Mouse (Mus musculus) forebrain, embryonic 14.5 days (tissue): Measurements from ENCODE around the gene Art5. TPM values are rescaled to one million over a fixed set of nuclear protein-coding genes. Genes with fewer than 3 reads are reported as not detected.
A peak's percentile ranks its signal among the peaks of the same experiment; 100 is the strongest.

Source experiments
- ATAC-seq: fragments of 200-750 bp; cut with Nextera tagmentation; 2 replicates; pipeline ENCODE4 v1.8.0; 2017; ENCODE audit warnings: mild to moderate bottlenecking, moderate library complexity
- DNase-seq: peaks from one replicate; pipeline ENCODE4 v3.0.0-alpha.2; 2015; ENCODE audit warnings: low spot score
- H3K27ac ChIP-seq: fragments of 300-500 bp; sonication (generic); 2 replicates; pipeline ENCODE4 v1.5.1; 2014; ENCODE audit warnings: low read depth, mild to moderate bottlenecking, control low read depth, low read length, moderate library complexity
- H3K27me3 ChIP-seq: fragments of 300-500 bp; sonication (generic); replicated peaks from 2 replicates; pipeline ENCODE4 v1.6.1; 2014; ENCODE audit warnings: low read length, control low read depth, mixed read lengths; ENCODE audit not compliant: control insufficient read depth, insufficient read depth
- H3K36me3 ChIP-seq: fragments of 300-500 bp; sonication (generic); 2 replicates; pipeline ENCODE4 v1.6.1; 2014; ENCODE audit warnings: low read length, control low read depth; ENCODE audit not compliant: control insufficient read depth, insufficient read depth
- H3K4me1 ChIP-seq: fragments of 300-500 bp; sonication (generic); 2 replicates; pipeline ENCODE4 v1.6.1; 2014; ENCODE audit warnings: antibody characterized with exemption, low read length, control low read depth; ENCODE audit not compliant: control insufficient read depth, insufficient read depth
- H3K4me2 ChIP-seq: fragments of 300-500 bp; sonication (generic); 2 replicates; pipeline ENCODE4 v1.6.1; 2014; ENCODE audit warnings: mild to moderate bottlenecking, control low read depth, low read length
- H3K4me3 ChIP-seq: fragments of 300-500 bp; sonication (generic); 2 replicates; pipeline ENCODE4 v1.5.1; 2014; ENCODE audit warnings: low read depth, low read length, control low read depth
- H3K9ac ChIP-seq: fragments of 300-500 bp; sonication (generic); 2 replicates; pipeline ENCODE4 v1.6.1; 2014; ENCODE audit warnings: mild to moderate bottlenecking, low read length, control low read depth, moderate library complexity
- H3K9me3 ChIP-seq: fragments of 300-500 bp; sonication (generic); replicated peaks from 2 replicates; pipeline ENCODE4 v1.6.1; 2016; ENCODE audit warnings: low read length, control low read depth, mixed read lengths; ENCODE audit not compliant: control insufficient read depth
- WGBS: fragments of 180-500 bp; shearing (Covaris S2); extraction: QIAGEN DNeasy Blood & Tissue Kit; methylation state at CpG from one replicate; pipeline ENCODE4 v1.1.7; 2014; 5-methylcytosine and 5-hydroxymethylcytosine counted together
- polyA plus RNA-seq: library from polyadenylated mRNA; unstranded; fragments of >200 nt; fragmentation: Nextera tagmentation; extraction: Ambion mirVana; gene quantifications from 2 replicates; pipeline ENCODE4 v1.2.1, GENCODE M21; 2014

Art5 gene
- polyA plus RNA-seq, 1 experiment from 2014 or later, result 1.0 TPM

DNA sequence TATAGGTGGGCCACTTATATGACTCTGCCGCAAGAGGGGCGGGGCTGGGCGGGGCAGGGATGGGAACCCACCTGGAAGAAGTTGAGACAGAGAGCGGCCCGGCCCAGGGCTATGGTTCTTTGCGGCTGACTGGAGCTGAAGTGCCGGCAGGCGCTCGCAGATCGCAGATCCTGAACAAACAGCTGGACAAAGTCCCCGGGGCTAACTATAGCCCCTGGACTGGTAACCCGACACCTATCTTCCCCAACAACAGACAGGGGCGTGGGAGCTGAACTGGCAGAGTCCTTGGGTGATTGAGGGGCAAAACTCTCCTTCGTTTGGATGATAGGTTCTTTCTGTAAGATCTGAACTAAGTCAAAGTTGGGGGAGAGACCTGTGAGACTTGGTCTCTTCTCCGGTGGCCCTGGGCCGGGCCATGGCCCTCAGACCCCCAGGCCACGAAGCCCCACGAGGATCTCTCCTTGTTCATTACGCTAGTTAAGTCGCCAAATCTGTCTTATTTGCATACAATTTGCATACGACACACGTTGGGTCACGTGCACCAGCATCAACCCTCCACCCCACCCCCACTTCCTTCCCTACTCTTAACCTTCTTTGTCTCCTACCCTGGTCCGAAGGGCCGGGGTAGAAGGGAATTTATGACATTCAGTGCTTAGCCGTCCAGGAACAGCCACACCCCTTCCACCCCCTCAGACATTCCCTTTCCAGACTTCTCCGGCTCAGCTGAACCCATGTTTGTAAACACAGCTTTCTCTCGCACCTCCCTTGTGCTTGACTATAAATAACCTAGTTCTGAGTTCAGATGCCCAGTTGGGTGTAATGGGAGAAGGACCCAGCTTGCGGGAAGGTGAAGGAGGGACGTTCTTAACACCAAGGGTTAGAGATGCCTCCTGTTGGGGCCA lies 9.3 kb downstream of the Art5 start:
- no peak overlapping the region for H3K27ac ChIP-seq
- no peaks in the 10 kb centered on the region for H3K36me3 ChIP-seq
- no peaks in the 10 kb centered on the region for H3K27me3 ChIP-seq
- 3% methylated on average over 30 of the region's 30 CpGs for WGBS
- H3K4me2 ChIP-seq, result peak overlapping the region; percentile 52
- H3K4me1 ChIP-seq, result peaks cover 7% of the 10 kb centered on the region; the same call in 1 of the 2 replicates
- 0 out of 2 replicates have a peak overlapping the region, but pooled peaks have one; percentile 2 for H3K4me3 ChIP-seq
- H3K9me3 ChIP-seq, result no peaks in the 10 kb centered on the region
- DNase-seq (peak; percentile 63), ATAC-seq (peak; percentile 71)
- H3K9ac ChIP-seq, result peak overlapping the region; percentile 17; the same call in 1 of the 2 replicates

DNA sequence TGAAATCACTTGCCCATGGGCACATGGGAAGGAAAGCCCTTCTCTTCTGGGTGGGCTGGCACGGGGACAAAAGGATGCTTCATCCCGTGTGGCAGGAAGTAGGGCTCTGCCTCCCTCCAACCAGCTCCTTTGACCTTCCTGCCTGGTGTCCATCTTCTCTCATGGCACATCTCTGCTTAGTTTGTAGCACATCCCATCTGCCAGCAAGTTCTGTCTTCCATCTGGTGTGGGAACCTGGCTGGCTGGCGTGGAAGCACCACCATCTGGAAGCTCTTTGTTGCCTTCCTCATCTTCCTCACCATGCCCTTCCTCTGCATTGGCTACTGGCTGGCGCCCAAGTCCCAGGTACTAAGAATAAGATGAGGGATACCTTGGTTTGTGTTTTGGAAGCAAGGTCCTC lies 22.0 kb downstream of the Art5 start:
- Histone ChIP-seq H3K4me3 (no peak overlapping the region), H3K9ac (no peak overlapping the region), H3K27ac (no peak overlapping the region), H3K27me3 (no peaks in the 10 kb centered on the region), H3K4me2 (no peak overlapping the region), H3K4me1 (no peaks in the 10 kb centered on the region), H3K9me3 (no peaks in the 10 kb centered on the region), H3K36me3 (peaks cover 39% of the 10 kb centered on the region)
- ATAC-seq (no peak), DNase-seq (no peak)
- WGBS, result 92% methylated on average over 4 of the region's 4 CpGs

GRCm38 (mm10) chr7:102084041-102084696 lies 25.1 kb downstream of the Art5 start:
- H3K4me1 ChIP-seq, result no peaks in the 10 kb centered on the region
- WGBS, result 91% methylated on average over 26 of the region's 26 CpGs
- no peak for ATAC-seq

DNA sequence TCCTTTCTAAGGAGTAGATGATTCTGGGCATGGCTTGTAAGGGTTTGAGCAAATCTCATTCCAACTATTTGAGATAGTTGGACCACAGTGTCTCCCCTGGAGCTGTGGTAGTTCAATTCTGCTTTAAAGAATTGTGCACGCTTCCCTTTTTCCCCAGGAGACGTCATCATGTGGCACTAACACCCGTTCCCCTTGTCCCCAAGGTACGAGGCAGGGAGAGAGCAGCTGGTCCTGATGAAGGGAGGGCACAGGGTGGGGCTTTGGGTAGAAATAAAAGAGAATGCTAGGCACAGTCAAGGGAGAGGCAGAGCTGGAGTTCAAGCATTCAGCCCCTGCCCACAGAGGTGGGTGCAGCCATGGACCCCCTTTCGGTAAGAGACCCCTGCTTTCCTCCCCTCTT lies 26.5 kb downstream of the Art5 start, which contains the start of gene Trpc2:
TSS of gene Trpc2 (plus strand) at position 301 of the 400 bp plus-strand sequence.
- H3K27ac ChIP-seq, result no peak within 1 kb of the TSS
- 91% methylated on average over 5 of the region's 5 CpGs for WGBS
- H3K4me3 ChIP-seq, result no peak within 1 kb of the TSS
- H3K36me3 ChIP-seq, result peaks cover 68% of the 10 kb centered on the region
- DNase-seq (no peak), ATAC-seq (no peak)
- no peak within 1 kb of the TSS for H3K9ac ChIP-seq
- no peak within 1 kb of the TSS for H3K4me2 ChIP-seq
- H3K4me1 ChIP-seq, result no peaks in the 10 kb centered on the region
- no peaks in the 10 kb centered on the region for H3K9me3 ChIP-seq
- no peaks in the 10 kb centered on the region for H3K27me3 ChIP-seq

More at GRCm38 (mm10) chr7:102084041-102084696, 25.1 kb downstream of the Art5 start:
- no peak for DNase-seq
- H3K4me2 ChIP-seq, result no peak overlapping the region
- H3K27me3 ChIP-seq, result no peaks in the 10 kb centered on the region
- H3K9ac ChIP-seq, result no peak overlapping the region
- H3K4me3 ChIP-seq, result no peak overlapping the region
- H3K27ac ChIP-seq, result no peak overlapping the region
- peaks cover 64% of the 10 kb centered on the region for H3K36me3 ChIP-seq
- no peaks in the 10 kb centered on the region for H3K9me3 ChIP-seq

DNA sequence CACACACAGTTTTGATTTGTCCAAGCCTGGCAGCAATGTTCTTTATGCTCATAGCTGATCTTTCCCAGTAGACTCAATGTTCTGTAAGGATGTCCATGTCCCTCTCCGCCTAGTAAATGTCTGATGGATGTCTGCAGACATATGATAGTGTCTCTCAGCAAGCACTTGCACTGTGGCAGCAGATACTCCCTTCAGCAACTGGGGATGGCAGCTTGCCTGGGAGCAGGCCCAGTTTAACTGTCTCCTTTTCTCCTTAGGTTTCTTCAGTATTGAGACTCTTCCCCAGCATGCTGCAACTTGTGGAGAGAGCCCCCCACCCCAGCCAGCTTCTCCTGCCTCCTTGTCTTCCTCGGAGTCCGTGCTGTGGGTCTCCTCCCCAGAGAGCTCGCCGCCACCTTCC lies 27.5 kb downstream of the Art5 start:
- Histone ChIP-seq H3K4me1 (no peaks in the 10 kb centered on the region), H3K9me3 (no peaks in the 10 kb centered on the region), H3K27me3 (no peaks in the 10 kb centered on the region), H3K4me2 (no peak overlapping the region), H3K27ac (no peak overlapping the region), H3K4me3 (no peak overlapping the region), H3K9ac (no peak overlapping the region), H3K36me3 (peaks cover 78% of the 10 kb centered on the region)
- no peak for DNase-seq
- ATAC-seq, result no peak
- WGBS, result 98% methylated on average over 5 of the region's 5 CpGs

DNA sequence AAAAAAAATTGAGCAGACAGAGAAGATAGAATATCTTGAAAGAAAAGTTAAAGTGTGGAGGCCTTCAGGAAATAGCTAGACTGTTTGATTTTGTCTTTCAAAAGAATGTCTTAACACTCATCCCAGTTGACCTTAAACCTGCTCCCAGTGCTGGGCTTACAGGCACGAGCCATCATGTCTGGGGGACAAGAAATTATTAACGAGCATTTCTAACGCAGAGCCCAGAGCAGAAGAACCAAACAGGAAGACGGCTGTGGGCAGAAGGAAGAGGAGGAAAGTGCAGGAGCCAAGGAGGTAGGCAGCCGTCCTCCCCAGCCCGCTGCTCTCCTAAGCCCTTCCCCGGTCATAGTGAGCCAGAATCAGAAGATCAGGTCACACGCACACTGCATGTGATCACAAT lies 29.0 kb downstream of the Art5 start:
- Histone ChIP-seq H3K9ac (no peak overlapping the region), H3K4me1 (no peaks in the 10 kb centered on the region), H3K36me3 (peaks cover 83% of the 10 kb centered on the region), H3K27me3 (no peaks in the 10 kb centered on the region), H3K4me3 (no peak overlapping the region), H3K27ac (no peak overlapping the region), H3K9me3 (no peaks in the 10 kb centered on the region), H3K4me2 (no peak overlapping the region)
- ATAC-seq (no peak), DNase-seq (no peak)
- WGBS, result 92% methylated on average over 8 of the region's 8 CpGs

DNA sequence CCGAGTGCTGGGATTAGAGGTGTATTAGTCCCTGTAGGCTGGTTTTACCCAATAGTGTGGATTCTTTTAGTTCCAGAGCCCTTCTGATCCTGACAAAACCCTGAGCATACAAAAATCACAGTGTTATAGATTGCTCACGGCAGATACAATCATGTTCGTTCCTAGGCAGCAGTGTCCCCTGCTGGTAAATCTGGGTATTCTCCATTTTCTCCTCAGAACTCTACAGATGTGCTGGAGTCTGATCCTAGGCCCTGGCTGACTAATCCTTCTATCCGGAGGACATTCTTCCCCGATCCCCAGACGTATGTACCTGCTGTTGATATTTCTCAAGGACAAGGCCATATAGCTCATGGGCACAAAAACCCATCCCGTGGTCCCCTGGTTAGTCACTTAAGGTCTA lies 30.8 kb downstream of the Art5 start:
- Histone ChIP-seq H3K4me1 (no peaks in the 10 kb centered on the region), H3K4me3 (no peak overlapping the region), H3K36me3 (peaks cover 88% of the 10 kb centered on the region), H3K4me2 (no peak overlapping the region), H3K9me3 (no peaks in the 10 kb centered on the region), H3K9ac (no peak overlapping the region), H3K27ac (no peak overlapping the region), H3K27me3 (no peaks in the 10 kb centered on the region)
- 79% methylated on average over 7 of the region's 7 CpGs for WGBS
- peak; percentile 43 for DNase-seq
- peak; percentile 32; the same call in 1 of the 2 replicates for ATAC-seq

DNA sequence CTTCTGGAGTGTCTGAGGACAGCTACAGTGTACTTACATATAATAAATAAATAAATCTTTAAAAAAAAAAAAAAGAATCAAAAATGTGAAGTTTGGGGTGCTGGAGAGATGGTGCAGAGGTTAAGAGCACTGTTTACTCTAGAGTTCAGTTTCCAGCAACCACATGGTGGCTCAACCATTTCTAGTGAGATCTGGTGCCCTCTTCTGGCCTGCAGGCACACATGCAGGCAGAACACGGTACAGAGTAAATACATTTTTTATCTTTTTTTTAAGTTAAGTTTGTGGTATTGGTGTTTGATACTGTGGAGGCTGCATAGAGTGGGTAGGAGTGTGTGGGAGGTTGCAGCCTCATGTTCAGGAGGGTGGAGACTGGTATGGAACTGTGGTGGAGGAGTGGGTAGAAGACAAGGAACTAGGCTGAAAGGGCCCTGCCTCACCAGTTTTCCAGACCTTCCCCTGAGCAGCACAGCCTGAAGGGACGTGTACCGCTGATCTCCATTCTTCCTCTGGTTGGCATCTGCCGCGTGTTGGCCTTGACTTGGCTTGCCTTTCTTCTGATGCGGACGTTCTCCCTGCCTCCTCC lies 32.5 kb downstream of the Art5 start:
- DNase-seq (peak; percentile 27), ATAC-seq (no peak)
- no peak overlapping the region for H3K27ac ChIP-seq
- peaks cover 85% of the 10 kb centered on the region for H3K36me3 ChIP-seq
- no peaks in the 10 kb centered on the region for H3K4me1 ChIP-seq
- H3K9me3 ChIP-seq, result no peaks in the 10 kb centered on the region
- H3K4me2 ChIP-seq, result no peak overlapping the region
- no peaks in the 10 kb centered on the region for H3K27me3 ChIP-seq
- H3K9ac ChIP-seq, result no peak overlapping the region
- 80% methylated on average over 7 of the region's 7 CpGs for WGBS
- H3K4me3 ChIP-seq, result no peak overlapping the region
